Mouse (Mus musculus) heart, postnatal 0 days (tissue): ENCODE results near the gene Slc39a8. TPM values are rescaled to one million over a fixed set of nuclear protein-coding genes. Genes with fewer than 3 reads are reported as not detected.

ENCODE experiments used
- ATAC-seq: fragments of 200-750 bp; cut with Nextera tagmentation; 2 replicates; pipeline ENCODE4 v1.8.0; 2017; ENCODE audit warnings: low read depth, moderate number of reproducible peaks, moderate library complexity; ENCODE audit not compliant: insufficient read depth
- DNase-seq: peaks from one replicate; pipeline ENCODE4 v3.0.0-alpha.2; 2016; ENCODE audit warnings: low spot score
- H3K27ac ChIP-seq: fragments of 300-500 bp; sonication (generic); 2 replicates; pipeline ENCODE4 v1.5.1; 2014; ENCODE audit warnings: low read depth, mild to moderate bottlenecking
- H3K27me3 ChIP-seq: fragments of 300-500 bp; sonication (generic); 2 replicates; pipeline ENCODE4 v1.6.1; 2014; ENCODE audit warnings: low read length, mixed read lengths; ENCODE audit not compliant: control insufficient read depth, insufficient read depth
- H3K36me3 ChIP-seq: fragments of 300-500 bp; sonication (generic); replicated peaks from 2 replicates; pipeline ENCODE4 v1.6.1; 2014; ENCODE audit warnings: low read length, mixed read lengths; ENCODE audit not compliant: control insufficient read depth, insufficient read depth
- H3K4me1 ChIP-seq: fragments of 300-500 bp; sonication (generic); 2 replicates; pipeline ENCODE4 v1.6.1; 2014; ENCODE audit warnings: antibody characterized with exemption; ENCODE audit not compliant: control insufficient read depth, insufficient read depth
- H3K4me2 ChIP-seq: fragments of 300-500 bp; sonication (generic); 2 replicates; pipeline ENCODE4 v1.6.1; 2014; ENCODE audit warnings: low read depth, mild to moderate bottlenecking, low read length, moderate library complexity
- H3K4me3 ChIP-seq: fragments of 300-500 bp; sonication (generic); 2 replicates; pipeline ENCODE4 v1.5.1; 2014; ENCODE audit warnings: low read depth, low read length
- H3K9ac ChIP-seq: fragments of 300-500 bp; sonication (generic); replicated peaks from 2 replicates; pipeline ENCODE4 v1.6.1; 2014; ENCODE audit warnings: low read depth, low read length, mixed read lengths
- H3K9me3 ChIP-seq: fragments of 300-500 bp; sonication (generic); replicated peaks from 2 replicates; pipeline ENCODE4 v1.6.1; 2016; ENCODE audit warnings: low read length; ENCODE audit not compliant: control insufficient read depth
- CTCF ChIP-seq: IDR thresholded peaks from 2 replicates; pipeline ENCODE4 v1.5.1; 2016; ENCODE audit warnings: antibody characterized with exemption, control low read depth, low read depth
- EP300 ChIP-seq: IDR thresholded peaks from 2 replicates; pipeline ENCODE4 v1.6.1; 2016; ENCODE audit warnings: antibody characterized with exemption, low read depth
- WGBS: fragments of 180-500 bp; shearing (Covaris S2); extraction: QIAGEN DNeasy Blood & Tissue Kit; methylation state at CpG from one replicate; pipeline ENCODE4 v1.1.7; 2014; 5-methylcytosine and 5-hydroxymethylcytosine counted together
- polyA plus RNA-seq: library from polyadenylated mRNA; unstranded; fragments of >200 nt; fragmentation: Nextera tagmentation; extraction: Ambion mirVana; gene quantifications from 2 replicates; pipeline ENCODE4 v1.2.1, GENCODE M21; 2015
- total RNA-seq: library from RNA; depleted of rRNA; stranded (reverse); fragments of >200 nt; gene quantifications from 2 replicates; pipeline ENCODE4 v1.2.3, GENCODE M21; 2014; ENCODE audit warnings: low replicate concordance

The Slc39a8 gene
- total and polyA plus RNA-seq, 2 experiments from 2014 or later = 10.2 to 14.4 TPM

GRCm38 (mm10) chr3:135857134-135857533, 32.1 kb downstream of the Slc39a8 start:
- no peaks in the 10 kb centered on the region for H3K27me3 ChIP-seq
- H3K27ac ChIP-seq = no peak overlapping the region
- no peak overlapping the region for H3K9ac ChIP-seq
- no peak overlapping the region for H3K4me3 ChIP-seq
- no peaks in the 10 kb centered on the region for H3K9me3 ChIP-seq
- H3K4me2 ChIP-seq = no peak overlapping the region
- TF ChIP-seq EP300 = no peak
- no peak for TF ChIP-seq CTCF
- 81% methylated on average over 5 of the region's 5 CpGs for WGBS
- DNase-seq (no peak), ATAC-seq (no peak)
- no peaks in the 10 kb centered on the region for H3K4me1 ChIP-seq
- H3K36me3 ChIP-seq = no peaks in the 10 kb centered on the region

- DNase-seq (no peak), ATAC-seq (no peak)
- no peak overlapping the region for H3K4me3 ChIP-seq
- no peaks in the 10 kb centered on the region for H3K9me3 ChIP-seq
- no peak for TF ChIP-seq CTCF
- no peak for TF ChIP-seq EP300
- no peaks in the 10 kb centered on the region for H3K27me3 ChIP-seq
- 88% methylated on average over 5 of the region's 5 CpGs for WGBS
- H3K9ac ChIP-seq = no peak overlapping the region
- no peaks in the 10 kb centered on the region for H3K36me3 ChIP-seq
- no peaks in the 10 kb centered on the region for H3K4me1 ChIP-seq
- H3K4me2 ChIP-seq = no peak overlapping the region
- H3K27ac ChIP-seq = no peak overlapping the region
Observed at GRCm38 (mm10) chr3:135859431-135859830, 34.4 kb downstream of the Slc39a8 start.

GRCm38 (mm10) chr3:135862804-135863203, 37.7 kb downstream of the Slc39a8 start:
- H3K9ac ChIP-seq = no peak overlapping the region
- no peak overlapping the region for H3K4me2 ChIP-seq
- H3K9me3 ChIP-seq = no peaks in the 10 kb centered on the region
- TF ChIP-seq EP300 (no peak), CTCF (peak; percentile 62)
- H3K27me3 ChIP-seq = no peaks in the 10 kb centered on the region
- H3K36me3 ChIP-seq = no peaks in the 10 kb centered on the region
- DNase-seq = peak; percentile 55
- no peak for ATAC-seq
- 41% methylated on average over 9 of the region's 9 CpGs for WGBS
- no peaks in the 10 kb centered on the region for H3K4me1 ChIP-seq
- no peak overlapping the region for H3K27ac ChIP-seq
- H3K4me3 ChIP-seq = no peak overlapping the region

- WGBS = 72% methylated on average over 4 of the region's 4 CpGs
Observed at GRCm38 (mm10) chr3:135869041-135869440, 44.0 kb downstream of the Slc39a8 start.

GRCm38 (mm10) chr3:135872325-135872724, 47.2 kb downstream of the Slc39a8 start:
- no peaks in the 10 kb centered on the region for H3K9me3 ChIP-seq
- no peaks in the 10 kb centered on the region for H3K27me3 ChIP-seq
- no peak overlapping the region for H3K9ac ChIP-seq
- H3K4me3 ChIP-seq = no peak overlapping the region
- ATAC-seq (no peak), DNase-seq (no peak)
- no peaks in the 10 kb centered on the region for H3K36me3 ChIP-seq
- no peaks in the 10 kb centered on the region for H3K4me1 ChIP-seq
- TF ChIP-seq EP300 (no peak), CTCF (no peak)
- WGBS = 83% methylated on average over 5 of the region's 5 CpGs
- no peak overlapping the region for H3K27ac ChIP-seq
- H3K4me2 ChIP-seq = no peak overlapping the region

More at GRCm38 (mm10) chr3:135869041-135869440, 44.0 kb downstream of the Slc39a8 start:
- TF ChIP-seq EP300 (no peak), CTCF (no peak)
- H3K27me3 ChIP-seq = no peaks in the 10 kb centered on the region
- no peaks in the 10 kb centered on the region for H3K4me1 ChIP-seq
- H3K4me2 ChIP-seq = no peak overlapping the region
- no peak overlapping the region for H3K27ac ChIP-seq
- ATAC-seq = no peak
- no peak overlapping the region for H3K4me3 ChIP-seq
- no peak overlapping the region for H3K9ac ChIP-seq
- no peaks in the 10 kb centered on the region for H3K9me3 ChIP-seq
- H3K36me3 ChIP-seq = no peaks in the 10 kb centered on the region
- DNase-seq = no peak

- no peaks in the 10 kb centered on the region for H3K27me3 ChIP-seq
- DNase-seq (no peak), ATAC-seq (no peak)
- no peaks in the 10 kb centered on the region for H3K9me3 ChIP-seq
- H3K4me1 ChIP-seq = no peaks in the 10 kb centered on the region
- H3K9ac ChIP-seq = no peak overlapping the region
- TF ChIP-seq EP300 (no peak), CTCF (no peak)
- no peak overlapping the region for H3K4me3 ChIP-seq
- no peak overlapping the region for H3K4me2 ChIP-seq
- 60% methylated on average over 3 of the region's 3 CpGs for WGBS
- H3K27ac ChIP-seq = no peak overlapping the region
- H3K36me3 ChIP-seq = no peaks in the 10 kb centered on the region
Observed at GRCm38 (mm10) chr3:135873596-135873995, 48.5 kb downstream of the Slc39a8 start.
